Mouse (Mus musculus) kidney, embryonic 15.5 days (tissue): ENCODE results near the gene Trappc1. TPM values are rescaled to one million over a fixed set of nuclear protein-coding genes. Genes with fewer than 3 reads are reported as not detected.
A peak's percentile ranks its signal among the peaks of the same experiment; 100 is the strongest.

Experiments
- ATAC-seq: fragments of 200-750 bp; cut with Nextera tagmentation; replicated peaks from 2 replicates; pipeline ENCODE4 v1.8.0; 2017; ENCODE audit warnings: moderate TSS enrichment; ENCODE audit not compliant: low FRiP score
- H3K27ac ChIP-seq: fragments of 300-500 bp; sonication (generic); 2 replicates; pipeline ENCODE4 v1.5.1; 2015; ENCODE audit warnings: mild to moderate bottlenecking, inconsistent platforms
- H3K27me3 ChIP-seq: fragments of 300-500 bp; sonication (generic); 2 replicates; pipeline ENCODE4 v1.6.1; 2015; ENCODE audit warnings: inconsistent platforms
- H3K36me3 ChIP-seq: fragments of 300-500 bp; sonication (generic); 2 replicates; pipeline ENCODE4 v1.6.1; 2015; ENCODE audit warnings: inconsistent platforms
- H3K4me1 ChIP-seq: fragments of 300-500 bp; sonication (generic); 2 replicates; pipeline ENCODE4 v1.6.1; 2015; ENCODE audit warnings: inconsistent platforms
- H3K4me2 ChIP-seq: fragments of 300-500 bp; sonication (generic); 2 replicates; pipeline ENCODE4 v1.6.1; 2015; ENCODE audit warnings: moderate library complexity, mild to moderate bottlenecking, inconsistent platforms
- H3K4me3 ChIP-seq: fragments of 300-500 bp; sonication (generic); replicated peaks from 2 replicates; pipeline ENCODE4 v1.5.1; 2015; ENCODE audit warnings: mild to moderate bottlenecking, inconsistent platforms
- H3K9ac ChIP-seq: fragments of 300-500 bp; sonication (generic); 2 replicates; pipeline ENCODE4 v1.6.1; 2015; ENCODE audit warnings: mild to moderate bottlenecking, inconsistent platforms
- H3K9me3 ChIP-seq: fragments of 300-500 bp; sonication (generic); replicated peaks from 2 replicates; pipeline ENCODE4 v1.6.1; 2016; ENCODE audit warnings: inconsistent platforms
- WGBS: fragments of 180-500 bp; shearing (Covaris S2); methylation state at CpG from one replicate; pipeline ENCODE4 v1.1.7; 2015; ENCODE audit warnings: mixed read lengths; 5-methylcytosine and 5-hydroxymethylcytosine counted together
- polyA plus RNA-seq: library from polyadenylated mRNA; unstranded; fragments of >200 nt; fragmentation: Nextera tagmentation; extraction: Ambion mirVana; gene quantifications from 2 replicates; pipeline ENCODE4 v1.2.1, GENCODE M21; 2015

The Trappc1 gene
- 152 and 160 TPM in 2 replicates for polyA plus RNA-seq

GRCm38 (mm10) chr11:69323667-69324111 lies at the start of gene Trappc1, which contains the start of gene Cntrob:
TSS of gene Trappc1 (plus strand) at chr11:69323980.
TSS of gene Cntrob (minus strand) at chr11:69323775.
- ATAC-seq: peak; percentile 91
- peaks cover 22% of the 10 kb centered on the region for H3K36me3 ChIP-seq
- H3K4me2 ChIP-seq: peak within 1 kb of the TSS; percentile 87
- peak within 1 kb of the TSS; percentile 93 for H3K27ac ChIP-seq
- H3K4me1 ChIP-seq: peaks cover 52% of the 10 kb centered on the region
- peaks cover 20% of the 10 kb centered on the region for H3K27me3 ChIP-seq
- H3K4me3 ChIP-seq: peak within 1 kb of the TSS; percentile 70
- no peaks in the 10 kb centered on the region for H3K9me3 ChIP-seq
- H3K9ac ChIP-seq: peak within 1 kb of the TSS; percentile 87
- WGBS: under 1% methylated on average over 30 of the region's 30 CpGs

- no peaks in the 10 kb centered on the region for H3K4me1 ChIP-seq
- 78% methylated on average over 6 of the region's 6 CpGs for WGBS
Observed at GRCm38 (mm10) chr11:69275650-69276049, 48.1 kb upstream of the Trappc1 start.

GRCm38 (mm10) chr11:69276081-69276480 lies 47.7 kb upstream of the Trappc1 start:
- no peak for ATAC-seq
- H3K9ac ChIP-seq: no peak overlapping the region
- no peaks in the 10 kb centered on the region for H3K9me3 ChIP-seq
- no peak overlapping the region for H3K27ac ChIP-seq
- H3K4me3 ChIP-seq: no peak overlapping the region
- H3K27me3 ChIP-seq: peaks cover 6% of the 10 kb centered on the region; the same call in 1 of the 2 replicates
- no peaks in the 10 kb centered on the region for H3K36me3 ChIP-seq
- no peaks in the 10 kb centered on the region for H3K4me1 ChIP-seq
- no peak overlapping the region for H3K4me2 ChIP-seq
- WGBS: 61% methylated on average over 2 of the region's 2 CpGs

More at GRCm38 (mm10) chr11:69275650-69276049, 48.1 kb upstream of the Trappc1 start:
- no peak overlapping the region for H3K9ac ChIP-seq
- H3K27ac ChIP-seq: no peak overlapping the region
- ATAC-seq: no peak
- H3K4me2 ChIP-seq: no peak overlapping the region
- no peaks in the 10 kb centered on the region for H3K36me3 ChIP-seq
- H3K9me3 ChIP-seq: no peaks in the 10 kb centered on the region
- no peak overlapping the region for H3K4me3 ChIP-seq
- H3K27me3 ChIP-seq: peaks cover 9% of the 10 kb centered on the region

GRCm38 (mm10) chr11:69277267-69277666 lies 46.5 kb upstream of the Trappc1 start:
- ATAC-seq: no peak
- H3K4me2 ChIP-seq: no peak overlapping the region
- WGBS: 66% methylated on average over 5 of the region's 5 CpGs
- no peak overlapping the region for H3K4me3 ChIP-seq
- H3K9me3 ChIP-seq: no peaks in the 10 kb centered on the region
- no peak overlapping the region for H3K27ac ChIP-seq
- no peaks in the 10 kb centered on the region for H3K36me3 ChIP-seq
- no peaks in the 10 kb centered on the region for H3K4me1 ChIP-seq
- H3K9ac ChIP-seq: no peak overlapping the region
- no peaks in the 10 kb centered on the region for H3K27me3 ChIP-seq

- no peaks in the 10 kb centered on the region for H3K27me3 ChIP-seq
- H3K36me3 ChIP-seq: no peaks in the 10 kb centered on the region
- H3K4me1 ChIP-seq: no peaks in the 10 kb centered on the region
- 93% methylated on average over 5 of the region's 5 CpGs for WGBS
- no peak overlapping the region for H3K27ac ChIP-seq
- no peak for ATAC-seq
- H3K9ac ChIP-seq: no peak overlapping the region
- no peak overlapping the region for H3K4me2 ChIP-seq
- H3K4me3 ChIP-seq: no peak overlapping the region
- H3K9me3 ChIP-seq: no peaks in the 10 kb centered on the region
Observed at GRCm38 (mm10) chr11:69291111-69291510, 32.7 kb upstream of the Trappc1 start.

GRCm38 (mm10) chr11:69295286-69295685 lies 28.5 kb upstream of the Trappc1 start:
- Histone ChIP-seq H3K9me3 (no peaks in the 10 kb centered on the region), H3K36me3 (peaks cover 27% of the 10 kb centered on the region), H3K4me1 (no peaks in the 10 kb centered on the region), H3K9ac (no peak overlapping the region), H3K4me3 (no peak overlapping the region), H3K4me2 (no peak overlapping the region), H3K27me3 (no peaks in the 10 kb centered on the region), H3K27ac (no peak overlapping the region)
- 90% methylated on average over 3 of the region's 3 CpGs for WGBS
- ATAC-seq: no peak

- H3K4me3 ChIP-seq: no peak overlapping the region
- peaks cover 47% of the 10 kb centered on the region for H3K36me3 ChIP-seq
- no peaks in the 10 kb centered on the region for H3K4me1 ChIP-seq
- no peaks in the 10 kb centered on the region for H3K9me3 ChIP-seq
- WGBS: 95% methylated on average over 2 of the region's 2 CpGs
- H3K27ac ChIP-seq: no peak overlapping the region
- H3K27me3 ChIP-seq: no peaks in the 10 kb centered on the region
- no peak overlapping the region for H3K9ac ChIP-seq
- ATAC-seq: no peak
- no peak overlapping the region for H3K4me2 ChIP-seq
Observed at GRCm38 (mm10) chr11:69297799-69298198, 26.0 kb upstream of the Trappc1 start.

- H3K9me3 ChIP-seq: no peaks in the 10 kb centered on the region
- no peaks in the 10 kb centered on the region for H3K27me3 ChIP-seq
- H3K36me3 ChIP-seq: peaks cover 51% of the 10 kb centered on the region
- H3K4me3 ChIP-seq: no peak overlapping the region
- H3K27ac ChIP-seq: no peak overlapping the region
- no peak for ATAC-seq
- H3K4me1 ChIP-seq: no peaks in the 10 kb centered on the region
- H3K4me2 ChIP-seq: no peak overlapping the region
- WGBS: 81% methylated on average over 7 of the region's 7 CpGs
- H3K9ac ChIP-seq: no peak overlapping the region
Observed at GRCm38 (mm10) chr11:69298231-69298630, 25.5 kb upstream of the Trappc1 start.

- no peak overlapping the region for H3K9ac ChIP-seq
- H3K9me3 ChIP-seq: no peaks in the 10 kb centered on the region
- WGBS: 87% methylated on average over 7 of the region's 7 CpGs
- H3K4me3 ChIP-seq: no peak overlapping the region
- no peaks in the 10 kb centered on the region for H3K27me3 ChIP-seq
- ATAC-seq: no peak
- peaks cover 89% of the 10 kb centered on the region for H3K36me3 ChIP-seq
- H3K4me1 ChIP-seq: no peaks in the 10 kb centered on the region
- H3K4me2 ChIP-seq: no peak overlapping the region
- H3K27ac ChIP-seq: no peak overlapping the region
Observed at GRCm38 (mm10) chr11:69302817-69303216, 21.0 kb upstream of the Trappc1 start.

GRCm38 (mm10) chr11:69305291-69305690 lies 18.5 kb upstream of the Trappc1 start:
- Histone ChIP-seq H3K9me3 (no peaks in the 10 kb centered on the region), H3K4me3 (no peak overlapping the region), H3K27me3 (no peaks in the 10 kb centered on the region), H3K27ac (no peak overlapping the region), H3K36me3 (peaks cover 91% of the 10 kb centered on the region), H3K4me1 (no peaks in the 10 kb centered on the region), H3K4me2 (no peak overlapping the region), H3K9ac (no peak overlapping the region)
- WGBS: 80% methylated on average over 9 of the region's 9 CpGs
- no peak for ATAC-seq

GRCm38 (mm10) chr11:69306039-69306438 lies 17.7 kb upstream of the Trappc1 start:
- Histone ChIP-seq H3K4me3 (no peak overlapping the region), H3K9ac (no peak overlapping the region), H3K27me3 (no peaks in the 10 kb centered on the region), H3K36me3 (peaks cover 96% of the 10 kb centered on the region), H3K27ac (no peak overlapping the region), H3K9me3 (no peaks in the 10 kb centered on the region), H3K4me2 (no peak overlapping the region), H3K4me1 (no peaks in the 10 kb centered on the region)
- 90% methylated on average over 2 of the region's 2 CpGs for WGBS
- ATAC-seq: no peak

GRCm38 (mm10) chr11:69311266-69311665 lies 12.5 kb upstream of the Trappc1 start:
- H3K9ac ChIP-seq: no peak overlapping the region
- WGBS: 76% methylated on average over 7 of the region's 7 CpGs
- no peaks in the 10 kb centered on the region for H3K27me3 ChIP-seq
- no peak overlapping the region for H3K4me3 ChIP-seq
- no peaks in the 10 kb centered on the region for H3K4me1 ChIP-seq
- no peak overlapping the region for H3K27ac ChIP-seq
- H3K36me3 ChIP-seq: peaks cover 91% of the 10 kb centered on the region
- no peak for ATAC-seq
- no peaks in the 10 kb centered on the region for H3K9me3 ChIP-seq
- H3K4me2 ChIP-seq: no peak overlapping the region

- 96% methylated on average over 6 of the region's 6 CpGs for WGBS
- Histone ChIP-seq H3K27me3 (no peaks in the 10 kb centered on the region), H3K4me1 (no peaks in the 10 kb centered on the region), H3K27ac (no peak overlapping the region), H3K36me3 (peaks cover 84% of the 10 kb centered on the region), H3K4me2 (no peak overlapping the region), H3K4me3 (no peak overlapping the region), H3K9ac (no peak overlapping the region), H3K9me3 (no peaks in the 10 kb centered on the region)
- ATAC-seq: no peak
Observed at GRCm38 (mm10) chr11:69316361-69316760, 7.4 kb upstream of the Trappc1 start.
